Mouse (Mus musculus) E14TG2a.4 (cell line): Measurements from ENCODE around the gene Lfng.

Experiments used
- H3K27me3 ChIP-seq: 2 replicates; pipeline ENCODE4 v1.6.1; 2014; ENCODE audit warnings: low read length, control low read depth; ENCODE audit not compliant: insufficient read depth
- H3K36me3 ChIP-seq: 2 replicates; pipeline ENCODE4 v1.6.1; 2014; ENCODE audit warnings: low read length, control low read depth; ENCODE audit not compliant: insufficient read depth
- H3K4me1 ChIP-seq: replicated peaks from 2 replicates; pipeline ENCODE4 v1.6.1; 2014; ENCODE audit warnings: low read depth, low read length, control low read depth
- H3K4me3 ChIP-seq: replicated peaks from 2 replicates; pipeline ENCODE4 v1.5.1; 2014; ENCODE audit warnings: mild to moderate bottlenecking, low read length
- H3K9me3 ChIP-seq: 2 replicates; pipeline ENCODE4 v1.6.1; 2014; ENCODE audit warnings: low read length, control low read depth
- CTCF ChIP-seq: conservative IDR thresholded peaks from 2 replicates; pipeline ENCODE4 v1.5.1; 2014; ENCODE audit warnings: low read length
- NANOG ChIP-seq: IDR thresholded peaks from 2 replicates; pipeline ENCODE4 v1.6.1; 2014; ENCODE audit warnings: borderline replicate concordance, low read length, mixed read lengths
- POU5F1 ChIP-seq: IDR thresholded peaks from 2 replicates; pipeline ENCODE4 v1.6.1; 2014; ENCODE audit warnings: low read length, borderline replicate concordance

Gene Lfng

DNA sequence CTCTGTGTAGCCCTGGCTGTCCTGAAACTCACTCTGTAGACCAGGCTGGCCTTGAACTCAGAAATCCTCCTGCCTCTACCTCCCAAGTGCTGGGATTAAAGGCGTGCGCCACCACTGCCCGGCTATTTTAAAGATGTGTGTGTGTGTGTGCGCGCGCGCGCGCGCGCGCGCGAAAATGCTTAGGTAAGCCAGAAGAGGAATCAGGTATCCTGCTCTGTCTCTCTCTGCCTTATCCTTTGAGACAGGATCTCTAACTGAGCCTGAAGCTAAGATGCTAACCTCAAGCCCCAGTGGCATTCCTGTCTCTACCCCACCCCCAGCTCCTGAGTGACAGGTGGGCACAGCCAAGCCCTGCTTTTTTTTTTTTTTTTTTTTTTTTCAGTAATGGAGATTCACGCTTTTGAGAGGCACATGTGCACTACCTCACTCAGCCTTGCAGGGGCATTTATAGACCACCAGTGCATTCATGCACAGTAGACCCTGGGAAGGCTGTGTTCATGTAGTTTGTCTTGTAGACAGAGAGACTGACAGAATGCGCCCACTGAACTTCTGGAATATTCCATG, 38.0 kb upstream of the Lfng start:
- H3K9me3 ChIP-seq, result no peaks in the 10 kb centered on the region
- TF ChIP-seq NANOG (no peak), POU5F1 (no peak), CTCF (no peak)
- H3K4me3 ChIP-seq, result no peak overlapping the region
- H3K4me1 ChIP-seq, result peaks cover 70% of the 10 kb centered on the region
- H3K36me3 ChIP-seq, result no peaks in the 10 kb centered on the region
- peaks cover 8% of the 10 kb centered on the region; the same call in 1 of the 2 replicates for H3K27me3 ChIP-seq

DNA sequence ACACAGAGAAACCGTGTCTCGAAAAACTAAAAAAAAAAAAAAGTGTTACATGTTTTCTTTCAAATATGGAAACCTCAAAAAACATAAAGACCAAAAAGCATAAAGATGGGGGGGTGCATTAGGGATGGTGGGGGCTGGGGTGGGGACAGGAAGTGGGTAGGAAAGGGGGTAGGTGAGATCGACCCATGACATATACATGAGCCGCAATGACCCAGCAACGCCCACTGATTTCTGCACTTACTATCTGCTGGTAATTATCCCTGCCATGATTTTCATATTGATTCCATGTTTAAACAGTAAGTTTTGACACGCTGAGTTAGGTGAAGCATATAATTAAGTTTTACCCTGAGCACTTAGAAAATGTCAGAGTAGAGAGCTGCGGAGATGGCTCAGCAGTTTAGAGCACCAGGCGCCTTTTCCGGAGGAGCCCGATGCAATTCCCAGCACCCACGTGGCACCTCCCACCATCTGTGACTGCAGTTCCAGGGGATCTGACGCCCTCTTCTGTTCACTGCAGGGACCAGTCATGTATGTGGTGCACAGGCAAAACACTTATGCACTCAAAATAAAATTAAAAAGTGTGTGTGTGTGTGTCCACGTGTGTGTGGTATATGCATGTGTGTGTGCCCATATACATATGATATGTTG, 36.8 kb upstream of the Lfng start:
- H3K9me3 ChIP-seq, result no peaks in the 10 kb centered on the region
- no peak overlapping the region for H3K4me3 ChIP-seq
- TF ChIP-seq POU5F1 (no peak), NANOG (no peak), CTCF (no peak; the same call in 1 of the 2 replicates)
- peaks cover 62% of the 10 kb centered on the region for H3K4me1 ChIP-seq
- H3K27me3 ChIP-seq, result no peaks in the 10 kb centered on the region; the same call in 1 of the 2 replicates
- no peaks in the 10 kb centered on the region for H3K36me3 ChIP-seq

GRCm38 (mm10) chr5:140571201-140571600, 35.9 kb upstream of the Lfng start:
- Histone ChIP-seq H3K4me3 (no peak overlapping the region), H3K27me3 (no peaks in the 10 kb centered on the region; the same call in 1 of the 2 replicates), H3K36me3 (no peaks in the 10 kb centered on the region), H3K9me3 (no peaks in the 10 kb centered on the region), H3K4me1 (peaks cover 56% of the 10 kb centered on the region)
- TF ChIP-seq NANOG (no peak), POU5F1 (no peak), CTCF (no peak)

DNA sequence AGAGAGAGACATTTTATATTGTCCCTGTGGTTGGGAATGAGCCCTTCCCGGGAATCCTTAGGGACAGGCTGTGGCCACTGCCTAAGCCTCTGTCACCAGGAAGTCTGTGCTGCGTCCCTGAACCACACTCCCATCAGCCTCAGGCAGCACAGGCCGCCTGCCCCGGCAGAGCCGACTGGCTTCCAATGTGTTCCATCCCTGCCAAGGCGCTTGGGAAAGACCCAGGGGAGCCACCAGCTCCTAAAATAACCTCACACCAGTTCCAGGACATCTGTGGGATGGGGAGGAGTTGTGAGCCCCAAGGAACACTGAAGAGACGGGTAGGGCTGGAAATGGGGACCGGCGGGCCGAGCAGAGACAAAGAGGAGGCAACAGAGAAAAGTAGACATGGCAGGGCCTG, 35.4 kb upstream of the Lfng start:
- H3K27me3 ChIP-seq, result no peaks in the 10 kb centered on the region; the same call in 1 of the 2 replicates
- TF ChIP-seq POU5F1 (no peak), CTCF (no peak), NANOG (no peak)
- peaks cover 51% of the 10 kb centered on the region for H3K4me1 ChIP-seq
- H3K36me3 ChIP-seq, result no peaks in the 10 kb centered on the region
- peak overlapping the region; percentile 43; the same call in 1 of the 2 replicates for H3K4me3 ChIP-seq
- no peaks in the 10 kb centered on the region for H3K9me3 ChIP-seq

DNA sequence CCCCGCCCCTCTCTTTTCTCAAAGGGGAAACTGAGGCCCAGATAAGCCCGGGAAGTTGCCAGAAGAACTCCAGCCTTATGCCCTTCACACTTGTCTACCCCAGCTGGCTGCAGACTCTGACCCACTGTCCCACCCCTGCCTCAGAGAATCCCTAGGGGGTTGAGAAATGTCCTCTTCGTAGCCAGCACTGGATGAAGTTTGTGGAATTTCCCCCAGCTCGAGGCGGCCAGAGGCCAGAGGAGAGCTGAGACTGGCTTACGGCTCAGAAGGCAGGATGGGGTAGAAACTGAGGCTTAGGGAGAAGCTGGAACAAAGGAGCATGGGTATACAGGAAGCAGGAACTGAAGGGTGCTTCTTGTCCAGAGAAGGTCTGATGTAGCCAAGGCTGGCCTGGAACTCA, 34.5 kb upstream of the Lfng start:
- peaks cover 5% of the 10 kb centered on the region for H3K27me3 ChIP-seq
- no peak for TF ChIP-seq NANOG
- TF ChIP-seq POU5F1, result no peak
- TF ChIP-seq CTCF, result no peak

GRCm38 (mm10) chr5:140575381-140575866, 31.7 kb upstream of the Lfng start:
- Histone ChIP-seq H3K4me1 (peaks cover 41% of the 10 kb centered on the region), H3K4me3 (no peak overlapping the region), H3K9me3 (no peaks in the 10 kb centered on the region), H3K36me3 (no peaks in the 10 kb centered on the region), H3K27me3 (peaks cover 19% of the 10 kb centered on the region)
- TF ChIP-seq CTCF (no peak), POU5F1 (no peak), NANOG (no peak)

More for the DNA sequence above, 34.5 kb upstream of the Lfng start:
- H3K36me3 ChIP-seq, result no peaks in the 10 kb centered on the region
- H3K4me3 ChIP-seq, result no peak overlapping the region
- peaks cover 41% of the 10 kb centered on the region for H3K4me1 ChIP-seq
- no peaks in the 10 kb centered on the region for H3K9me3 ChIP-seq

GRCm38 (mm10) chr5:140579221-140579620, 27.9 kb upstream of the Lfng start:
- TF ChIP-seq CTCF (no peak), NANOG (no peak), POU5F1 (no peak)
- Histone ChIP-seq H3K4me1 (peaks cover 64% of the 10 kb centered on the region), H3K27me3 (peaks cover 27% of the 10 kb centered on the region), H3K36me3 (no peaks in the 10 kb centered on the region), H3K9me3 (no peaks in the 10 kb centered on the region), H3K4me3 (peak overlapping the region; percentile 41; the same call in 1 of the 2 replicates)

DNA sequence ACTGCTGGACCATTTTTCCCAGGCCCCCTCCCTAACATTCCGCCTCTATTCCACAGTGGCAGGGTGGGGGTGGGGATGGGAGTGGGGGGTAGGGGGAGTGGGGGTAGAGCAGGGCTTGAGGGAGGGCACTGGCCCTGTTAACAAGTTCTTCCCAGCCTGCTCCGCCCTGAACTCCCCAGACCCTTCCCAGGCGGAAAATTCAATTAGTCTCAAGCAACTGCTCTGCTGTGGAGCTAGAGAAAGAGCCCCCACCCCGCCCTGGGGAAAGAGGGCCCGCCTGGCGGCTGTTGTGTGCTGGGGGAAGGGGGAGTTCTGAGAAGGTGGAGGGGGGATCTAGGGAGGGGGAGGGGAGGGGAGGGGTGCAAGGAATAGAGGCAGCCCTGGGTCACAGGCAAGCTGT, 27.3 kb upstream of the Lfng start:
- Histone ChIP-seq H3K9me3 (no peaks in the 10 kb centered on the region), H3K27me3 (peaks cover 27% of the 10 kb centered on the region), H3K36me3 (no peaks in the 10 kb centered on the region), H3K4me1 (peaks cover 70% of the 10 kb centered on the region), H3K4me3 (0 out of 2 replicates have a peak overlapping the region, but pooled peaks have one; percentile 41)
- TF ChIP-seq POU5F1 (no peak), CTCF (no peak), NANOG (no peak)

DNA sequence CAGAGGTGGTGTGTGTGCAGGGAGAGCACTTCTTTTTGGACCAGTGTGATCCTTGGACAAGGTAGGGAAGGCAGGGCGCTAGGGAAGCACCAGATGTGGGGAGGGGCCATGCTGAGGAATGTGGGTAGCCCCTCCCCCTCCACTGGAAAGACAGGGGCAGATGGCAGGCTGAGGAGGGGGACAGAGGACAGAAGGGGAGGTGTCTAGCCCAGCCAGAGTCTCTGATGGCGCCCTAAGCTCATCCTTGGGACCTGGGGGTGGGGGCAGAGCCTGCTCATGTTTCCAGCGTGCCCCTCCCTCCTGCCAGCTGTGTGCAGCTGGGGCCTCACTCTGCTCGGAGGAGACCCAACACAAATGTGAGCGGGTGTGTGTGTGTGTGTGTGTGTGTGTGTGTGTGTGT, 25.6 kb upstream of the Lfng start:
- peaks cover 29% of the 10 kb centered on the region for H3K27me3 ChIP-seq
- H3K4me3 ChIP-seq, result peak overlapping the region; percentile 39; the same call in 1 of the 2 replicates
- peaks cover 66% of the 10 kb centered on the region for H3K4me1 ChIP-seq
- H3K9me3 ChIP-seq, result no peaks in the 10 kb centered on the region
- TF ChIP-seq POU5F1 (no peak), CTCF (no peak), NANOG (no peak)
- no peaks in the 10 kb centered on the region for H3K36me3 ChIP-seq
